Mouse (Mus musculus) brain, embryonic 18.5 days (tissue): ENCODE results near the gene Rasgrp3.

Experiments used
- DNase-seq: peaks from one replicate; pipeline ENCODE4 v3.0.0-alpha.2; 2012; ENCODE audit warnings: low read depth, low spot score

Gene Rasgrp3

DNA sequence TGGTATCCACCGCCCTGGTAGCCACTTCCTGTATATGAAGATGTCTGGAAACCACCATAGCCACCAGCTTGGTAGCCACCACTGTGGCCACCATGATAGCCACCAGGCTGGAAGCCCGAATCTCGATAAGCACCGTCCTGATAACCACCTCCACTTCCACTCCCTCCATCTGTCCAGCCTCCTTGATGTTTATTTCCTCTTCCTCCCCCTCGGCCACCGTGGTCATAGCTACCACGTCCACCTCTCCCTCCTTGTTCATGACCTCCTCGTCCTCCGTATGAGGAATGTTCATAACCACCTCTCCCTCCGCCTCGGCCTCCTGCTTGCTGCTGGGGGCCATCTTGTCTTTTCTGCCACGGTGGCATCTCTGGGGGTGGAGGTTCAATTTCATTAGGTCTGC, 102.7 kb downstream of the Rasgrp3 start:
- no peak for DNase-seq

DNA sequence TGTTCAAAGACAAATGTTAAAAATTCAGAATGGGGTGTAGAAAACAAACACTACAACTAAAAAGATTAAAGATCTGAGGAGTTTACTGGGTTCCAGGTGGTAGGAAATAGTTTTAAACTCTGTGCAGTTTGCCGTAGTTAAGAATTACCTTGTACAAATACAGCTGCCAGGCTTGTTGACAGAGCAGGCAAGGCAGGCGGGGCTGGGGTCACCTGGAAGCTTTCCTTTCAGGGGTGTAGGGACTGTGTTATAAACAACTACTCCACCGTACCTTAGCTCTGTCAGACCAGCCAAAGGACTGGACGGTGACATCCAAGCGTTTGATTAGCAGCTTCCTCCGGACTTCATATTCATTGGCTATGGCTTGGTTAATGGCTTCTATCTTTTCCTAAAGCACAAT, 103.4 kb downstream of the Rasgrp3 start:
- DNase-seq = no peak

DNA sequence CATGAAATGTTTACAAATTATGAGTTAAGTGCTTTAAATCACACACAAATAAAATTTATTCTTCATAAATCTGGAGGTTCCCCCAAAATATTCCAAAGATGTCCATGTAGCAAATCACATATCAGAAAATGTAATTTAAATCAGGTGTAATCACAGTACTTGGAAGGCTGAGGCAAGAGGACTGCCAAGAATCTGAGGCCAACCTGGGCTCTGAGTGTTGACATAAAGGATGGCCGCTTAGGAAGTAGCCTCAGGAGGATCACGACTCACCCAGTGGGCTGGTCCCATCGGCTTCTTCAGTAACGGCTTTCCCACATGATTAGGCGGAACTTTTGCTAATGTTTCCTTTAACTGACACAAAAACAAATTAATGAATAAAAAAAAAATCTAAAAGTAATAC, 104.1 kb downstream of the Rasgrp3 start:
- no peak for DNase-seq

DNA sequence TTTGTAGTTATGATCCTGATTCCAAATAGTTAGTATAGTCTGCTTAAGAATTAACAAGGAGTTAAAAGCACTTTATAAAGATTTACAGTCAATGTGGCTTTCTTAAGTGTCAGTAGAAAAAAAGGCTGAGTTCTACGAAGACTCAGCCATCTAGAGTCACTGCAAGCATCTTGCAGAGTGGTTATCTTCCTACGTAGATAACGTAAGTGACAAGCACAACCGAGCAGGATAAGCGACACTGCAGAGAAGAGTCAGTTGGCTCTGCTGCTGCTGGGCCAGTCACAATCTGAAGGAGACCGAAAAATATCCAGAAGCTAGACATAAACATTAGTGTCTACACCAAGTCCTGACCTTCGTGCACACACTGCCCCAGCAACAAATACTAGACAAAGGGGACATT, 107.7 kb downstream of the Rasgrp3 start:
- DNase-seq = no peak

DNA sequence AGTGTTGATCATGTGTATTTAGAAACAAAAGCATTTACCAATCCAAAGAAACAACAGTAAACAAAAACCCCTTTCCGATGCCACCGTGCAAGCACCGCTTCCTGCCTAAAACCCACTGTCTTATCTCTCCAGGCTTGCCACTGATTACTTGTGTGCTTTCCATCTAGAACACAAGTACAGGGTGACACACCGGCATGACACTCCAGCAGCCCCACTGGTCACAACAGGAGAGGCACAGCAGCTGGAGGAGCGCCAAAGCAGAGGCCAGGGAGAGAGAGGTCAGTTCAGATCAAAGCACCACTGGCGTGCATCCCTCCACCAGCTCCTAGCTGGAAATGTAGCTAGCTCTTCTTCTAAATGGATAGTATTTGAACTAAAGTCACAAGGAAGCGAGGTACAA, 108.6 kb downstream of the Rasgrp3 start:
- no peak for DNase-seq

DNA sequence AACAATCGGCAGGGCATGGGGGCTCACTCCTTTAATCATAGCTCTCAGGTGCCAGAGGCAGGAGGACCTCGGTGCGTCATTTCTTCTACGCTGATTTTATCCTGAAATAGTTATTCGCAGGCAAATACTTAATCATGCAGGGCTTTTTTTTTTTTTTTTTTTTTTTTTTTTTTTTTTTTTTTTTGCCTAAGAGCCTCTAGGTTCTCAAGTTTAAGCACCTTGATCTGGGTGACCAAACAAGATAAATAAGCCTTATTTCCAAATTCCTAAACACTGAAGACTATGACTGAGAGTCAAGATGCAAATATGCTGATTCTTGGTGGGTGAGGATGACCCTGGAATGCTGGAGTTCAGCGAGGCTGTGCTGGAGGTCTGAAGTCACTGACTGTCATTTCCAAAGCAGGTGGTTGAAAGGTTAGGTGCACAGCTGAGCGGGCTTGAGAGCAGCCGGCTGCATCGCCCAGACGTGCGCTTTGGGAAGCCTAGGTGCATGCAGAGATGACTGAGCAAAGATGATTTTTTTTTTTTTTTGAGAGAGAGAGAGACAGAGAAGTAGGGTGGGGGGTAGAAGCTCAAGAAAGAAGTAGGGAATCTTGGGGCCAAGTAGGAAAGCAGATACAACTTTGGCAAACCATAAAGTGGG, 115.2 kb downstream of the Rasgrp3 start:
- no peak for DNase-seq

DNA sequence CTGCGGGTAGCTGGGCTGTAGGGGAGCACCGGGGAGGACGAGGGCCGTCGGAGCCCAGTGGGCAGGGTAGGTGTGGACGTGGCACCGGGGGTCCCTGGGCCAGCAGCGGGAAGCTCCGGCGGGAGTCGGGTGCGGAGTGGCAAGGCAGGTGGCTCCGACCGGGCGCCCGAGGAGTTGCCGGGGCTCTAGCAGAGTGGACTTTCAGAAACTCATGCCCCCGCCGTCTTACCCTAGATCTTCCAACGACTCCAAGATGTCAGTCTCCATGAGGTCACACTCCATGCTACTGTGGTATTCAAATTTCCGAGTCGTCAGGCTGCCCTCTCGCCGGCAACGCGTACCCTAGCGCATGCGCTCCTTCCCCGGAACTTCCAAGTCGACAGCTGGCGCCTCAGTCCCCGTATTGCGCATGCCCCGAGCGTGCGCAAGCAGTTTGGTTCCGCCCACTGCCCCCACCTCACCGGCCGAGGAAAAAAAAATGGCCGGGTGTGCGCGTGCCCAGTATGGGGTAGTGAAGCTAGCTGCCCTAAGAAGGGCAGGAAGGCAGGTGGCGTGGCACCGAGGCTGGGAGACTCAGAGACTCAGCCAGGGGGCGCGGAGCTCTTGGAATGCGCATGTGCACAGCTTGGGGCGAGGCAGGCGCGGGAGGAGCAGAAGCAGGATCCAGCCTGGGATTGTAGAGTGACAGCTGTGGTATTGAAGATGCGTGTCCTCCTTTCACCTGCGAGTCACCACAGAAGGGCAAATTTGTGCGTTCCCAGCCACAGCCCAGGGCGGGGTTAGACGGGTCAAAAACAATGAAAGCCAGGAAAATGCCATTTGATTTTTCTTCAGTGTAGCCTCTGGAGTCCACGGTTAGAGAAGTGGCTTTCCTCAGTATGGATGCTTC, 116.1 kb downstream of the Rasgrp3 start, which contains the start of gene Fam98a:
TSS of gene Fam98a (minus strand) at position 435 of the 889 bp plus-strand sequence.
- DNase-seq = peak; percentile 99

DNA sequence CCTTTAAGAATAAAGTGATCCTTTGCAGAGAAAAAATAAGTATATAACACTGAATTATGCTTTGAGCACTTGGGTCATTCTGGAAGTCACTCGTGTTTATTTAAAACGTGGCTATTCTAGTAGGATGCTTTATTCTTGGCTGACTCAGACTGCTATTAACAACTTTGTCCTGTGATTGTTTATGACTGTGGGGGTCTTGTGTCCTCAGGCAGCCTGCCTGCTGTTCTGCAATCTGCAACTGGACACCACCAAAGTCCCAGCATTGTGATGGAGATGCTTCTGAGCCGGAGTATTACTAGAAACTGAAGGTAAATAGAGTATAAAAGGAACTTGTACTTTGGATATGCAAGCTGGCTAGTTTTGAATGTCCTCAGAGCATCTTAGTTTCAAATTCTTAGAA, 121.3 kb downstream of the Rasgrp3 start:
- no peak for DNase-seq

DNA sequence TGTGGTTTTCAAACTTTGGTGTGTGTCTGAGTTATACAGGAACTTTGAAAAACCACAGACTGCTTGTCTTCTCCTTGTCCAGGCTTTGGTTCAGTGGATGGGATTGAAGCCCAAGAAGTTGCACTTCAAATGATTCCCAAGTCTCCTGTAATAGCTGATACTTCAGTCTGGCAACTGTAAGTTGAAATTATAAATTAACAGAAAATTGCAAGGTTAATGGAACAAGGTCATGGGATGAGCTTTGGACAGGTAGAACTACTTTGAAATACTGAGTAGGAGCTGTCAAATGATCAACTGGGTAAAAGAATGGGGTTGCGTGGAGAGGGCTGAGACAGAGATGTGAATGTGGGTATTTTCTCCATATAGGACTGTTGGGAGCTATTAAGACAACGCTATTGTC, 122.3 kb downstream of the Rasgrp3 start:
- no peak for DNase-seq

DNA sequence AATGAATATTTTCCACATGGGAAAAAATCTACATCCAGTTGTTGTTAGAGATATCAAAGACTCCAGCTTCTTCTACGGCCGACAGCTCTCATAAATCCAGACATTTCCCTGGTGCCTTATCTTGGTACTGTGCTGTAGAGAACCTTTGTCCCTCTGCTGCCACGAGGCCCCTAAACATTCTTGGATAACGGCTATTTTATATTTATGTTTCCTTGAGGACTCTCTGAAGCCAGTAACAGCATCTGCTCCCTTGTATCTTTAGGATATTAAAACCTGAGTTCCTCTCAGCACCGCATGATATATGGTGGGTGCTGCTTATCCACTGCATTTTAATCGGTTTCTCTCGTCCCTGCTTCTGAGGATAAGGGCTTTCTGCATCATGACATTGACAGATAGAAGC, 139.9 kb downstream of the Rasgrp3 start:
- no peak for DNase-seq
